Mouse (Mus musculus): ENCODE data around the gene Clcn7.
A peak's percentile ranks its signal among the peaks of the same experiment; 100 is the strongest.
"Not testable (repeated sequence)": the region's sequence is repeated elsewhere in the genome, so short reads cannot be mapped to it uniquely, and the experiment has no call there.

The Clcn7 gene

DNA sequence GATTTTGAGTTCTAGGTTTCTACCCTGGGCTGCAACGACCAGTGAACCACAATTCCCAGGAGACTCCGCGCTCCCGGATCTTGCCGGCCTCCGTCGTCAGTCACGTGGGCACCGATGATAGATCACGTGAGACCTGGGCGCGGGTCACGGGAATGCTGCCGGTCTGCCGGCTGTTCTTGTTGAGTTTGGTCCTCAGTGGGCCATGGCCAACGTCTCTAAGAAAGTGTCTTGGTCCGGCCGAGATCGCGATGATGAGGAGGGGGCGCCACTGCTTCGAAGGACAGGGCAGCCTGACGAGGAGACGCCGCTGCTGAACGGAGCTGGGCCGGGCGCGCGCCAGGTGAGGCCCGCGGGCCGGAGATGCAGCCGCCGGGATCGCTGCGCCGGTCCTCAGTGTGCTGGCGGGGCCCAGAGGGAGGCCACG, at the start of gene Clcn7:
Clcn7 (plus strand) TSS at position 117 of the 424 bp plus-strand sequence.
- DNase-seq (ENCODE audit: low spot score in 2 of 2), result peak; percentile 90 to 95

DNA sequence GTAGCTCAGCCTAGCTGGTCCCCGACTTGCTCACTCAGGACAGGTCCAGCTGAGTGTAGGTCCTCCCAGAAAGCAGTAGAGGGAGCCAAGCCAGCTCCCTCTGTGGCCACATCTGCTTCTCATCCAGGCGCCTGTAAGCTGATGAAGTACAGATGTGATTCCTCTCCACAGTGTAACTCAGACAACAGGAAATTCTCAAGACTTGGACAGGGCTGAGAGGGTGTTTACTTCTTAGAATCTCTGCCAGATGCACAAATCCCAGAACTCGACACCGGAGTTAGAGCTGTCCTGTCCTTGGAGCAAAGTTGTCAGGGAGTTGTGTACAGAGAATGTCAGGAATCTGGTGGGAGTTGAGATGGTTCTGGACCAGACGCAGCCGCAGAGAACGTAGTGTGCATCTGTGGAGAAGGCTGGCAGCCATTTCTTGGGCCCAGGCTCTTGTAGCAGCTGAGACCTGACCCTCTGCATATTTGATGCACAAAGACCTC, 49.7 kb upstream of the Clcn7 start, which contains the start of gene Tmem204:
Tmem204 (minus strand) TSS at position 148 of the 488 bp plus-strand sequence.
- DNase-seq (ENCODE audit: low spot score in 2 of 2), result no peak

DNA sequence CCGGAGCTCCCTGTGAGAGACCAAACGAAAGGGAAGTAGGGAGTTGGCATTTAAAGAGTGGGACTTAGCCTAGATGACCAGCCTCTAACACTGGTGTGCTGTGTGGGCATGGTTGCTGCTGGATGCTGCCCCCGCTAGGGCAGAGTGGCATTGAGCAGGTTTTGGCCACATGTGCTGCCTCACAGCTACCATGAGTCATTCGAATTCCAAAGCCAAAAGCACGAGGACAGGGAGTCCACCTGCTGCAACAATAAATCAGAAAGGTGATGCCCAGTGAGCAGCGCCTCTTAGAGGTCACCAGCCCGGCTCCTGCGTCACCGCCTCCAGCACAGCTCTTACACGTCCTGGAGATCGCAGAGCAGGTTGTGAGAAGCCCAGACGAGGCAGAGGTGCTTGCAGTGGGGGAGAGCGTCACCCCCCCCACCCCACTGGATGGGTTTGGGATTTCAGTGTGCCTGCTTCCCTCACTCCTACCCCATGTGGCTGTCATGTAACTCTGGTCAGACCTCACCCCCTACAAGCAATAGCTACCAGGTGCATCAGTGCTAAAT, 48.3 kb upstream of the Clcn7 start:
- DNase-seq (ENCODE audit: low spot score in 2 of 2), result no peak

GRCm38 (mm10) chr17:25086724-25087123, 46.5 kb upstream of the Clcn7 start:
- peak in 1 of 2 experiments; percentile 41 for DNase-seq (ENCODE audit: low spot score in 2 of 2)

GRCm38 (mm10) chr17:25089158-25089557, 44.0 kb upstream of the Clcn7 start:
- DNase-seq (ENCODE audit: low spot score in 2 of 2), result peak in 1 of 2 experiments; percentile 45

DNA sequence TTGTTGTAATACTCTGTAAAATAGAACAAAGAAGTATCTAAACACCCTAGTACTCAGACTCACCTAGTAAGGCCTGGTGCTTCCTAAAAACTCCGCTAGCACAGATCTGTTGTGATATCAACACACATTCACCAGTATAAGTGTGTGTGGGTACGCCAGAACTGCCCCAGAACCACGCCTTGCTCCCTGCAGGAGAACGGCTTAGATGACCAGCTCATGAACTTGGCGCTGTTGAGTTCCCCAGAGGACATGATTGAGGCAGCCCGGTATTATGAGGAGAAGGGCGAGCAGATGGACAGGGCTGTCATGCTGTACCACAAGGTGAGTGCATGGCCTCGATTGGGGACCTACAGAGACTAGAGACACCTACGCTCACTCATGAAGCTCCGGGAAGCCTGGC, 42.7 kb upstream of the Clcn7 start:
- DNase-seq (ENCODE audit: low spot score in 2 of 2), result no peak

DNA sequence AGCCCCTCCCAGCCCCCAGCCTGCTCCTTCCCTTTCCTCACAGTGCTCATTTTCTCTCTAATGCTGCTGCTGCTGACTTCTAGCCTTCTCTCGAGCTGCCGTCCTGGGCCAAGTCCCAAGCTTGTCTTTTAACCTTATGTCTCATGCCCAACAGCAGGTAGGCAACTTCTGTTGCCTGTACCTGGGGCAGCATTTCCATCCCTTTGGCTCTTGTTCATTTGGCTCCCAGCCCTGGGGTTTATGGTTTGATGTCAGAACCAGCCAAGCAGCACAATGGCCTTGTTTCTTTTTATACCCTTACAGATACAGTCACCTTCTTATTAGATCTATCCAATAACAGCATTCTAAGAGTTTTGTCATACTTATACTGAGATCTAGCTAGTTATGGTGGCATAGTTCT, 37.0 kb upstream of the Clcn7 start:
- no peak for DNase-seq (ENCODE audit: low spot score in 2 of 2)

DNA sequence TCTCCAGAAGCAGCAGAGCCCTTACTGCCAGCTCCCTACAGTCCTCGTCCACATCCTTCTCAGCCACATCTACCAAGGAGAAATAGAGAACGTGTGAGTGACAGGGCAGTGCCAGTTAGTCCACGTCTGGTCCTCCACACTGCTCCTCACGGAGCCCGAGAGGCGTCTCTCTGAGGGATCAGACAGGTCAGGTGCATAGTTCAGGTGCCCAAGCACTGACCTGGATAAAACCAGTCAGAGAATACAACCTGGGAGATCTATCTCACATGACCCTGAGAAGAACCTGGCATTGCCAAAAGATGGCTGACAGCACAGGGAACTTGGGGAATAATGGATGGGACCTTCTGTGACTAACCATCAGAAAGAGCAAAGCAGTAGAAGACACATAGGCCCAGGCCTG, 33.1 kb upstream of the Clcn7 start:
- no peak for DNase-seq (ENCODE audit: low spot score in 2 of 2)

GRCm38 (mm10) chr17:25101338-25101737, 31.9 kb upstream of the Clcn7 start:
- DNase-seq (ENCODE audit: low spot score in 2 of 2), result no peak

DNA sequence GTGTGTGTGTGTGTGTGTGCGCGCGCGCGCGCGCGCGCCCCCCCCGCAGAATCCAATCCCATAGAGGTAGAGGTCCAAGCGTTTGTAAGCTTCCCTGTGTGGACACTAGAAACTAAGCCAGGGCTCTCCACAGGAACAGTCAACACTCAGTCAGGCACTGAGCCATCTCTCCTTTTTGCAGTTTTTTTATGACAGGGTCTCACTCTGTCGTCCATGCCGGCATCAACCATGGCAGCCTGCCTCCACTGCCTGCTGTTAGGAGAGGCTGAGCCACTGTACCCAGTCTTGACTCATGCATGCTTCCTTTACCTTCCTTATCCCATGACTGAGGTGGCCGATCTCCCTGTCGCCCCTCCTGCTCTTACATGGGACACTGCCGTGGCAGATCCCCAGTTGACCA, 25.4 kb upstream of the Clcn7 start:
- no peak for DNase-seq (ENCODE audit: low spot score in 2 of 2)

DNA sequence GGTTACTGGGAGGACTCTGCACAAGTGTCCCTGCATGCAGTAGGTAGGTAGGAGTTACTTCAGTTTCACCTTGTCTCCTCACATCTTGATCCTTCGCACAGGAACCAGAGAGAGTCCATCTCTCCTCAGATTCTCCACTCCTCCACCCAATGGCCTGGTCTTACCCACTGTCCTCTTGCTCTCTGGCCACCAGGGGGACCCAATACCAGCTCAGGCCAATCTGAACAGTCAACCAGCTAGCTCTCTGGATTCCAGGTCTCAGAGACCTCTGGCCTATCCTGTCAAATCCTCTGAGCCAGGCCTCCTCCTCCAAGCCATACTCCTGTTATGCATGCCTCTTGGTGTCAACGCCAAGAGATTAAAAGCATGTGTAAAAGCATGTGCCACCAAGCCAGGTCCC, 23.6 kb upstream of the Clcn7 start:
- DNase-seq (ENCODE audit: low spot score in 2 of 2), result peak; percentile 48 to 75

GRCm38 (mm10) chr17:25110590-25110989, 22.6 kb upstream of the Clcn7 start:
- DNase-seq (ENCODE audit: low spot score in 2 of 2), result no peak

GRCm38 (mm10) chr17:25111220-25111619, 22.0 kb upstream of the Clcn7 start:
- DNase-seq (ENCODE audit: low spot score in 2 of 2), result no peak

DNA sequence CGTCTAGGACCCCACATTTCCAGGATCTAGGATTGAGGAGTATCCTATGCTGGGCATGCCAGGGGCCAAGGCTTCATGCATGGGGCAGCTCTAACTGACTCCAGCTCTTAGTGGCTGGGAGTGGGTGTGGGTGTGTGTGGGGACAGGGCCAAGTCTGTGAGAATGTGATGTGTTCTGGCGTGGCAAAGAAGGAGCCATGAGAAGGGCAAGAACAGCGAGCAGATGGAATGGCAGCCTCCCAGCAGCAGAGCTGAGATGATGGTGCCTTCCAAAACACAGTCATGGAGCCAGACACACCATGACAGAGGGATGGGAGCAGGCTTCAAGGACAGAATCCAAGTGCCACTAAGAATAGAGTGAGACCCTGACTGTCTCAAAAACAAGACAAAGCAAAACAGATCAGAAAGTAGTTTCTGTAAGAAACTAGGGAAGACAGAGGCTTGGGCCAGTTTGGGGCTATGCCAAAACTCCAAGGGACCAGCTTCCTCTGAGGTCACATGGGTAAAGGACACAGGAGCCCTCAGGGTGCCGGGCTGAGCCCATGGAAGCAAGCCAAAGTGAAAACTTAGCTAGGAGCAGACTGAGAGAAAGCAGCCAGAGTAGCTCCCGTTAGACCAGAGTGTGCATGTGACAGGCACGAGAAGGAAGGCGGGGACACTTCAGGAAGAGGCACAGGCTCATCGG, 21.3 kb upstream of the Clcn7 start:
- no peak for DNase-seq (ENCODE audit: low spot score in 2 of 2)

DNA sequence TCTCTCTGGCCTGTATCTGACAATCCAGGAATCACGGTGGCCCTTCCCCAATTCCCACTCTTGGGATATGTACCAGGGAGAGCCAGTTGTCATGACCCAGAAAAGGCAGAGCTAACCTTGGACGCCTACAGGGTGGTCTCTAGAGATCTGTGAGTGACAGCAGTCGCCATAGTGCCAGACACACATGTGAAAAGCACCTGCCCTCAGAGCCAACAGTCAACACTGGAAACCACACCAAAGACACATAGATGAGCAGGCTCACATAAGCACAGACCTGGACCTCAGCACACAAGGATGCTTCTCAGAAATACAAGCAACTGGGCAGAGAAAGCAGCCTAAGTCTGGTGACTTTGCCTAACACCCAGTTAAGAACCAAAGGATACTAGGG, 20.8 kb upstream of the Clcn7 start:
- no peak for DNase-seq (ENCODE audit: low spot score in 2 of 2)

DNA sequence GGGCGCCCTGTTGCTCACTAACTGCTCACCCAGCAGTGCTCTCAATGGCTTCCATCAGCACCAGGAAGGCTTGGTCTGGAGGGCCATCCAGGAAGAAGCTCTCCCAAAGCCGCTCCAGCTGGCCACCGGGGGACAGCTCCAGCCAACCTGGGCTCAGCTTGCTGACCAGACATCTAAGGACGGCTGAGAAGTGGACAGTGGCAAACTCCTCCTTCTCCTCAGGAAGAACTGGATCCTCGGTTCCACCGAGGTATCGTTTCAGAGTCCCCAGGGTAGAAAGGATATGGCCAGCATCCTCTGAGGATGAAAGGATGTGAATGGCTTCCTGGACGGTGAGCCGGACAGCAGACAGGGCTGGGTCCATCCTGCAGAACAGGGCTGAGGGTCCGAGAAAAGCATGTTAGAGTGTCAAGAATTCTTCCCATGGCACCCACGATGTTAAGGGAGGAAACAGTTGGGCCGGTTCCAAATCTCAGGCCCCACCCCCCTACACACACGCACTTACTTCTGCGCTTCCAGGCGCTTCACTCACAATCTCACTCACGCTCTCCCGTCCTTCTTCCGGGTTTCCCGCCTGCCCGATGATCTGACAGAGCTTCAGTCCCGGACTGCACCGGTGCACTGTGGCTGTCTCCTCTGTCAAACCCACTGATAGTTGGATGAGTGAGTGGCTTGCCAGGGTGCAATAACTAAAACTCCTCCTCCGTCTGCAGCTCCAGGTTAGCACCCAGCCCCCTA, 18.1 kb upstream of the Clcn7 start:
- peak; percentile 56 to 62 for DNase-seq (ENCODE audit: low spot score in 2 of 2)

DNA sequence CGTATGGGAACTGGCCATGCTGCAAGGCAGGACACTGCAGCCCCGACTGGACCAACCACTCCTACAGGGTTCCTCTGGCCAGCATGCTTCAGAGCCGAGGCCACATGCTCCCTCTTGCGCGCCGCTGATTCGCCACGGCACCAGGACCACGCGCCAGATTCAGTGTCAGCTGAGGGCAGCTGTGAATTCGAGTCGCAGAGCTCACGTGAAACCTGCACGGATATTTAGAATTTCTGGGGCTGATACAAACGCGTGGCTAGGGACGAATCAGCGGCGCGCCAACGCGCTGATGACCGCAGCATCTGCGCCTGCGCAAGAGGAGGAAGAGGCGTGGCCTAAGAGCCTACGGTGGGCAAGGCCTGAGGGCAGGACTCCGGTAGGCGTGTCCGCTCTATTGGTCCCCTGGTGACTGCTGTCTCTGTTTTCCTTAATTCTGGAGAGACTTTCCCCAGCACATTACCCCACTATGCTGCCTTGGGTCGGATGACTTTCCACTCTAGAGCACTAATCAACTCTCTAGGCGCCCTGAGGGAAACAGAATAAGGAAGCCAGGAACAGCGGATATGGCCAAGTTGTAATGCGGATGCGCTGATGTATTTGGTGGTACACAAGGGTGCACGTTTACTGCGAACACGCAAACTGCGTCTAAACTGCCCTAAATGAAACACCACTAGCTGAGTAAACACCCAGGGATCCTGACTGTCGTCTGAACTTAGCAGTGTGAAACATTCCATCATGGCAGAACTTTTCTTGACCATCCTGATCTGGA, 17.3 kb upstream of the Clcn7 start, which contains the start of gene Telo2:
Telo2 (minus strand) TSS at position 304 of the 769 bp plus-strand sequence.
- peak; percentile 97 to 98 for DNase-seq (ENCODE audit: low spot score in 2 of 2)

DNA sequence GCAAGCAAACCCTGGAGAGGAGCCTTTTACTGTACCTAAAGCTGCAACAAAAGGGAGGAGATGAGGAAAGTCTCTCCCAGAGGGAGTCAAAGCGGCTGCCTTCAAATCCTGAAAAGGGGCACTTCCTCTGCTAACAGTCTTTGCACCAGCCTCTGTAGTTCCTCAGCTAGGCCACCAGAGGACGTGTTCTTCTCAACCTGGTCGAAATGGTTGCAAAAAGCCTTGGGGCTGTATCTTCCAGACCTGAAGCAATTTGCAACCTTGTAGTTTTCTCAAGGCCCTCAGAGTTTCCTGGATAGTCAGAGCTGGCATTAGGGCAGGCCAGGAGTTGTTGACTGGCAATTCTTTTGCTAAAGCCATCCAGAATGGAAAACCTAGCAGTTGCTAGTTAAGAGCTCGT, 15.9 kb upstream of the Clcn7 start:
- peak; percentile 40 to 74 for DNase-seq (ENCODE audit: low spot score in 2 of 2)

DNA sequence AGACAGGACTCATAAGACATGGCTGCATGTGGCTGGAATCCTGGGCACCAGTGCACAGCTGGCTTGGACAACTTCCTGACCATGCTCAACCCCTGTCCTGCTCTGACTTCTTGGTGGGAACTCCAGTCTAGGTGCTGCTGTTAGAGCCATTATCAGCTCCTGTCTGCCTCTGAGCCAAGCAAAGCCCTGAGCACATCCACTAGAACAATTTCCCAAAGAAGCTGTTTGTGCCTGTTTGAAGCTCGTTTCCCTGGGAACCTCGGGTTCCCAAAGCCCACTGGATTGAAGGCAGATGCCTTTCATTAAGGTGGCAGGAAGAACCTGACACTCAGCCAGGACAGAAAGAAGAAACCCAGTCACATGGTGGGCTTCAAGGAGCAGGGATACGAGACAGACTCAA, 12.8 kb upstream of the Clcn7 start, which contains the start of gene Ptx4:
Ptx4 (plus strand) TSS at position 355 of the 400 bp plus-strand sequence.
- no peak for DNase-seq (ENCODE audit: low spot score in 2 of 2)

DNA sequence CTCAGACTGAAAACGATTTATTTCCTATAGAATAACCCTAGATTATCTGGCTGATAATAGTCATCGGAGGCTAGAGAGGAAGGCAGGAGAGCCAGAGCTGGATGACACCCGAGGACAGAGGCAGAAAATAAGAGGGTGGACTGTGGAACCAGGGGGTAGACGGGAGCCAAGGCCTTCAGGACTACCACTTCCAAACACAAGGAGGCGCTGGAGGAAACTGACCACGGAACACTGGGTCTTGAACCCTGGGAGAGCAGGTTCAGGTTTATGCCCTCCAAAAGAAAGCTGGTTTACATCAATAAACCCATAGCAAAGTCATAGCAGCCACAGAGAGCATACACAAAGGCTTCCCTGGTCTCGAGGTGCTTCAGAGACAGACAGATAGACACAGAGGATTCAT, 9.2 kb upstream of the Clcn7 start:
- peak; percentile 46 to 80 for DNase-seq (ENCODE audit: low spot score in 2 of 2)

DNA sequence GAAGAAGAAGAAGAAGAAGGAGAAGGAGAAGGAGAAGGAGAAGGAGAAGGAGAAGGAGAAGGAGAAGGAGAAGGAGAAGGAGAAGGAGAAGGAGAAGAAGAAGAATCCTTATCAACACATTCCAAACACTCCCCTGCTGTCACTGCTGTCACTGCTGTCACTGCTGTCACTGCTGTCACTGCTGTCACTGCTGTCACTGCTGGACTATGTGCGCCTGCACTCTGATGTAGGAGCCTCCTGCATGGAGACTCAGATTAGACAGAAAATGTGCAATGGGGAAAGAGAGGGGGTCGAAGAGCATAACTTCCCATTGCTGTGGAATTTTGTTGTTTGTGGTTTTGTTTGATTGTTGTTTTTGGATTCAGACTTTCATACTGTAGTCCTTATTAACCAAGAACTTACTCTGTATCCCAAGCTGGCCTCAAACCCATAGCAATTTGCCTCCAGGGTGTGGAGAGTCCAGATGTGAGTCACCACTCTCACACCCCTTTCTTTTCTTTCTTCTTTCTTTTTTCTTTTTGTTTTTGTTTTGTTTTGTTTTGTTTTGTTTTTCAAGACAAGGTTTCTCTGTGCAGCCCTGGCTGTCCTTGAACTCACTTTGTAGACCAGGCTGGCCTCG, 7.6 kb upstream of the Clcn7 start:
- not testable (repeated sequence) for DNase-seq (ENCODE audit: low spot score in 2 of 2)
